Comparison of ENCODE assay signal across 24 mouse cellular contexts in genomic region chr17:3531641-3532040, GRCm38 (mm10). TPM values are rescaled to one million over a fixed set of nuclear protein-coding genes. Genes with fewer than 3 reads are reported as not detected.
"Had no signal": no experiment of that assay in that cellular context is flagged by ENCODE, and none has a peak within 500 bp of the region (broad histone marks: within the 10 kb centered on the region; RNA-seq: fewer than 3 reads in every experiment).

No protein-coding gene starts in this region.

- H3K9me3 ChIP-seq: limb, embryonic 12.5 days; liver, embryonic 12.5 days; liver, embryonic 15.5 days; lung, embryonic 15.5 days had no signal

- ATAC-seq: liver, embryonic 12.5 days had no signal

- H3K4me1 ChIP-seq: limb, embryonic 12.5 days; lung, embryonic 15.5 days had no signal

- H3K36me3 ChIP-seq: limb, embryonic 12.5 days; lung, embryonic 15.5 days had no signal

- H3K27me3 ChIP-seq: limb, embryonic 12.5 days; liver, embryonic 12.5 days; liver, embryonic 15.5 days; lung, embryonic 15.5 days had no signal

- H3K4me3 ChIP-seq: limb, embryonic 12.5 days; liver, embryonic 12.5 days; liver, embryonic 15.5 days; lung, embryonic 15.5 days had no signal

- H3K4me2 ChIP-seq: limb, embryonic 12.5 days; liver, embryonic 12.5 days; liver, embryonic 15.5 days; lung, embryonic 15.5 days; midbrain, embryonic 11.5 days had no signal

- H3K27ac ChIP-seq: limb, embryonic 12.5 days; liver, embryonic 12.5 days; liver, embryonic 15.5 days; lung, embryonic 15.5 days; stomach, postnatal 0 days had no signal

- H3K9ac ChIP-seq: limb, embryonic 12.5 days; liver, embryonic 12.5 days; liver, embryonic 15.5 days; lung, embryonic 15.5 days had no signal

- DNase-seq: kidney, adult 9 months; kidney, postnatal 14 days; kidney, postnatal 4 days; liver; lung, adult 18-20 months; lung, postnatal 10 days; lung, postnatal 36 days; midbrain, embryonic 14.5 days; right cerebral cortex, adult 18-20 months; right cerebral cortex, postnatal 14 days; right cerebral cortex, postnatal 4 days; thymus, postnatal 25 days had no signal

RNA-seq across cellular contexts. Expression of gene Cldn20, which starts 0.7 kb away (rescaled TPM):
- total RNA-seq: layer of hippocampus, postnatal 14 days; megakaryocyte-erythroid progenitor cell, adult 5-6 weeks had no signal
- polyA plus RNA-seq: kidney, embryonic 16.5 days; limb, embryonic 12.5 days; liver, embryonic 12.5 days; liver, embryonic 15.5 days; midbrain, embryonic 11.5 days; midbrain, embryonic 14.5 days; neural tube, embryonic 11.5 days; neural tube, embryonic 14.5 days; stomach, postnatal 0 days; thymus, postnatal 0 days had no signal
